Mouse (Mus musculus) G1E (cell line): Measurements from ENCODE around the gene Nsmce3.

Source experiments
- CTCF ChIP-seq: IDR thresholded peaks from 2 replicates; pipeline ENCODE4 v1.5.1; 2012; ENCODE audit warnings: low read depth, low read length, inconsistent platforms, mixed read lengths
- GATA1 ChIP-seq: IDR thresholded peaks from 2 replicates; pipeline ENCODE4 v1.6.1; 2012; ENCODE audit warnings: borderline replicate concordance, low read length, inconsistent platforms, mixed read lengths
- GATA2 ChIP-seq: IDR thresholded peaks from 2 replicates; pipeline ENCODE4 v1.6.1; 2012; ENCODE audit warnings: low read depth, low read length, inconsistent platforms, borderline replicate concordance
- TAL1 ChIP-seq: conservative IDR thresholded peaks from 2 replicates; pipeline ENCODE4 v1.6.1; 2012; ENCODE audit warnings: low read depth, low read length, inconsistent platforms, mixed read lengths

DNA sequence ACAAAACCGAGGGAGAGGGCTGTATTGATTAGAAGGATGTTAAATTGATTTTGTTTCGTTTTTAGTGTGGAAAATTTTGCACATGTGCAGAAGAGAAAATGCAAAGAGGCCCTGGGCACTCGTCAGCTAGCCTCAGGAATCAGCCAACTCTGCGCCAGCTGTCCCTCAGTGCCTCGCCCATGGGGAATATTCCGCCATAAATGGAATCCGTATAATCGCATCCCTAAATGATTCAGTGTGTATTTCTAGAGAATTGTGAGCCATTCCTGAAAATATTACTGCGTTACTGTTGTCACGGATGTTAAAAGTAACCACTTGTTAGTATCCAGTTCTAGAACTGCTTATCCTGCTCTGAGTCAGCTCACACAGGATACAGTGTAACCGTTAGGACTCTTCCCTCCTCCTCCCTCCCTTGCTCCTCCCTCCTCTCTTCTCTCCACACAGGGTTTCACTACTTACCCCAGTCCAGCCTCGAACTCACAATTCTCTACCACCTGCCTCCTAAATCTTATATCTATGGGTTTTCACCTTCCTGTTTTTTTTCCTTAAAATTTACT is 16.2 kb downstream of the Nsmce3 start:
- TF ChIP-seq CTCF (no peak), GATA1 (no peak), TAL1 (no peak), GATA2 (no peak)
